Mouse (Mus musculus): ENCODE data around the gene Rbbp9. TPM values are rescaled to one million over a fixed set of nuclear protein-coding genes. Genes with fewer than 3 reads are reported as not detected.

Gene Rbbp9
- total RNA-seq, 2 experiments from 2014 or later: 13.1 to 17.9 TPM

GRCm38 (mm10) chr2:144514619-144515018 is 36.0 kb downstream of the Rbbp9 start:
- no peak for ATAC-seq (replicated peaks; ENCODE audit: poor library complexity)

DNA sequence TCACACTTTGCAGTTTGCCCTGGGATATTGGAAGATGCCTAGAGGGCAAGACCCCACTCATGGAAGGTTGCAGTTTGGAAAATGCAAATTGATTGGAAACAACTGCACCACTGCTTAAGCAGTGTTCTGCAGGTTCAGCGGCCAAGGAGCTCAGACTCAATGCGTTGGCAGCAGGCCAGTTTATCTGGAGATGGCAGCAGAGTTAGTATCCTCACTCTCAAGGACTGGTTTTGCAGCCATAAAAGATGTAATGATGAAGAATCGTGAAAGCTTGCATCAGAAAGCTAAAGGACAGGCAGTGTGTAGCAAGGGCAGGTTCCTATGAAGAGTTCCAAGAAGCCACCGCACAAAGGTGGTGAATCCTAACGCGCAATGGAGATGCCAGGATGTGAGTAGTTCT is 48.5 kb downstream of the Rbbp9 start:
- ATAC-seq (replicated peaks; ENCODE audit: poor library complexity): no peak

Other genes with a start within 250 kb of the Rbbp9 start
- gene Ovol2, start 218.7 kb downstream of the Rbbp9 start, total RNA-seq (2015): not detected in 2 replicates
- not detected in 2 replicates for gene Ovol2, start 218.7 kb downstream of the Rbbp9 start, total RNA-seq (2017)
- 44.7 and 63.4 TPM in 2 replicates for gene Kat14, start 181.9 kb downstream of the Rbbp9 start, total RNA-seq (2015)
- gene Kat14, start 181.9 kb downstream of the Rbbp9 start, total RNA-seq (2017): 34.4 and 38.1 TPM in 2 replicates
- gene Pet117, start 181.9 kb downstream of the Rbbp9 start, total RNA-seq (2015): not detected in 2 replicates
- gene Pet117, start 181.9 kb downstream of the Rbbp9 start, total RNA-seq (2017): 12.3 TPM in 1 of 2 replicates, not detected in the other
- gene Dzank1, start 23.5 kb downstream of the Rbbp9 start, total RNA-seq (2015): not detected in 2 replicates
- gene Dzank1, start 23.5 kb downstream of the Rbbp9 start, total RNA-seq (2017): 0.03 TPM in 1 of 2 replicates, not detected in the other
- gene Polr3f, start 23.2 kb downstream of the Rbbp9 start, total RNA-seq (2015): 17.9 and 18.9 TPM in 2 replicates
- gene Polr3f, start 23.2 kb downstream of the Rbbp9 start, total RNA-seq (2017): 19.9 and 29.1 TPM in 2 replicates
- gene Sec23b, start 5.4 kb upstream of the Rbbp9 start, total RNA-seq (2015): 53.3 and 66.8 TPM in 2 replicates
- gene Sec23b, start 5.4 kb upstream of the Rbbp9 start, total RNA-seq (2017): 118 and 125 TPM in 2 replicates
- 30.1 and 42.9 TPM in 2 replicates for gene Smim26, start 43.2 kb upstream of the Rbbp9 start, total RNA-seq (2015)
- gene Smim26, start 43.2 kb upstream of the Rbbp9 start, total RNA-seq (2017): 23.5 and 27.0 TPM in 2 replicates
- gene Dtd1, start 49.0 kb upstream of the Rbbp9 start, total RNA-seq (2015): 29.5 and 34.1 TPM in 2 replicates
- 59.8 and 63.1 TPM in 2 replicates for gene Dtd1, start 49.0 kb upstream of the Rbbp9 start, total RNA-seq (2017)